Mouse (Mus musculus): ENCODE measurements around the gene Ubap1l.

GRCm38 (mm10) chr9:65313846-65314245, 47.0 kb upstream of the Ubap1l start:
- no peak for TF ChIP-seq CTCF (conservative IDR thresholded peaks at IDR 0.05; ENCODE audit: insufficient read depth, insufficient read length, low read depth, low read length)
- TF ChIP-seq POLR2A (IDR thresholded peaks at IDR 0.05; ENCODE audit: low read depth, low read length) = no peak
